Mouse (Mus musculus) heart, postnatal 0 days (tissue): Measurements from ENCODE around the gene Nkain2.

ENCODE experiments used
- CTCF ChIP-seq: IDR thresholded peaks from 2 replicates; pipeline ENCODE4 v1.5.1; 2016; ENCODE audit warnings: antibody characterized with exemption, control low read depth, low read depth
- EP300 ChIP-seq: IDR thresholded peaks from 2 replicates; pipeline ENCODE4 v1.6.1; 2016; ENCODE audit warnings: antibody characterized with exemption, low read depth

DNA sequence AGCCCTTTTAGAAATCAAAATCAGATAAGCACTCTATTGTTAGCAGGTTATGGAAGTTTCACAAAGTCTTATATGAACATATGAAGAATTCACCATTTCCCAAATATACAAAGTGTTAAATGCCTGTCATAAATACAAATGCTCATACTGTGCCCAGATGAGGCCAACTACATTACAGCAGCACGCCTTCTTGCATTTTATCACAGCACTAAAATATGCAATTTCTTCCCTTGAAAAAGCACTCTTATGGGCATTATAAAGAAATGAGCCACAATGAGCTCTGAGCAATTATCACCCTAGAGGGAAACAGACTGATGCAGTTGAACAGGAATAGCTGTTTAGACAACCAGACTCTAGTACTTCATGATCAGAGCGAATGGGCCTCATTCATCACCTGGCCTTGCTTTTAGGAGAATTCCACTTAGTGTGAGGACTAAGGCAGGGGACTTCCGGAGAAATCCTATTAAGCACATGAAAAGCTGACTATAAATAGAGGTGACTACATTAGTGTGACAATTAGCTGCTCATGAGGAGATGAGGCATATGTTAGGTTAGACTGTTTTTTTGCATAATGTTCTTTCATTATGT lies 450.2 kb downstream of the Nkain2 start:
- no peak for TF ChIP-seq EP300
- TF ChIP-seq CTCF: no peak
